In the genomic region with DNA sequence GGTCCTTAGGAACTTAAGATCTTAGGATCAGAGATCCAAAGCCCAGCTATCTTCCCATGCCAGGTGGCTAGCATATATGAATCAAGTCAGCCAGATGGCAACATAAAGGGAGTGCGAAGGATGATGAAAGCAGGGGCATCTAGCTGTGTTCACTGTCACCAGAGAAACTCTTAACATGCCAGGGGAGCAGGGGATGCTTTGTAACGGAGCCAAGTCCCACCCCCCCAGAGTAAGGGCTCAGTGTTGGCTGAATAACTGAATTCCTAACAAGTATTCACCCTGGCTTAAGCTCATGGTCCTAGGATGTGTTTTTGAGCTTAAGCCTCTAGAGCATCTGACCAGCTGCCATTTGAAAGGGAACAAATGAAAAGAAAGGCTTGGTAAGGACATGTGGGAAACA, we compare ENCODE assay signal across 16 mouse cellular contexts.
A peak's percentile ranks its signal among the peaks of the same experiment; 100 is the strongest.
DNase-seq lines count a peak whose midpoint lies in the region; ATAC-seq lines count a peak whose summit lies in the region.
"Had no signal": no experiment of that assay in that cellular context is flagged by ENCODE, and none has a peak within 500 bp of the region (broad histone marks: within the 10 kb centered on the region; RNA-seq: fewer than 3 reads in every experiment).

No protein-coding gene starts in this region.

- no peak overlapping the region for H3K4me2 ChIP-seq in hindbrain, embryonic 13.5 days
- H3K4me2 ChIP-seq in forebrain, embryonic 13.5 days: no peak overlapping the region
- H3K4me2 ChIP-seq in hindbrain, embryonic 15.5 days: no peak overlapping the region
- H3K4me2 ChIP-seq in midbrain, embryonic 15.5 days: no peak overlapping the region
- H3K4me2 ChIP-seq: kidney, embryonic 15.5 days; liver, embryonic 11.5 days had no signal

- H3K27me3 ChIP-seq in hindbrain, embryonic 13.5 days: no peaks in the 10 kb centered on the region
- no peaks in the 10 kb centered on the region for H3K27me3 ChIP-seq in hindbrain, embryonic 10.5 days (ENCODE audit: insufficient read depth, poor library complexity, severe bottlenecking)
- H3K27me3 ChIP-seq in forebrain, embryonic 13.5 days: no peaks in the 10 kb centered on the region
- no peaks in the 10 kb centered on the region for H3K27me3 ChIP-seq in hindbrain, embryonic 15.5 days
- no peaks in the 10 kb centered on the region for H3K27me3 ChIP-seq in midbrain, embryonic 15.5 days (replicated peaks)
- H3K27me3 ChIP-seq: kidney, embryonic 15.5 days had no signal

- WGBS in hindbrain, embryonic 13.5 days: 59% methylated on average over 2 of the region's 2 CpGs
- 65% methylated on average over 2 of the region's 2 CpGs for WGBS in hindbrain, embryonic 10.5 days
- WGBS in forebrain, embryonic 13.5 days: 19% methylated on average over 2 of the region's 2 CpGs
- 26% methylated on average over 2 of the region's 2 CpGs for WGBS in hindbrain, embryonic 15.5 days
- WGBS in midbrain, embryonic 15.5 days: 25% methylated on average over 2 of the region's 2 CpGs

- no peaks in the 10 kb centered on the region for H3K36me3 ChIP-seq in hindbrain, embryonic 13.5 days
- no peaks in the 10 kb centered on the region for H3K36me3 ChIP-seq in hindbrain, embryonic 10.5 days
- no peaks in the 10 kb centered on the region for H3K36me3 ChIP-seq in forebrain, embryonic 13.5 days (ENCODE audit: poor library complexity, severe bottlenecking)
- no peaks in the 10 kb centered on the region for H3K36me3 ChIP-seq in hindbrain, embryonic 15.5 days
- H3K36me3 ChIP-seq in midbrain, embryonic 15.5 days (replicated peaks): no peaks in the 10 kb centered on the region
- H3K36me3 ChIP-seq: kidney, embryonic 15.5 days; limb, embryonic 10.5 days had no signal

- DNase-seq in hindbrain, embryonic 10.5 days (ENCODE audit: low spot score): no peak
- DNase-seq in B cell, adult 2 months: no peak
- DNase-seq in urinary bladder, postnatal 25 days (ENCODE audit: low spot score): no peak
- no peak for DNase-seq in urinary bladder, postnatal 36 days (ENCODE audit: low spot score in 2 of 2)
- DNase-seq: cerebellum, adult 9-11 months; gastrocnemius, postnatal 14 days; lung, adult 2 months; lung, postnatal 4 days; right cerebral cortex, adult 18-20 months had no signal

- no peak overlapping the region for H3K27ac ChIP-seq in hindbrain, embryonic 13.5 days
- no peak overlapping the region for H3K27ac ChIP-seq in hindbrain, embryonic 10.5 days
- peak overlapping the region; percentile 37; the same call in 1 of the 2 replicates for H3K27ac ChIP-seq in forebrain, embryonic 13.5 days
- H3K27ac ChIP-seq in hindbrain, embryonic 15.5 days (replicated peaks): no peak overlapping the region
- H3K27ac ChIP-seq in midbrain, embryonic 15.5 days: no peak overlapping the region
- H3K27ac ChIP-seq: kidney, embryonic 15.5 days; limb, embryonic 10.5 days had no signal

- no peak overlapping the region for H3K9ac ChIP-seq in hindbrain, embryonic 13.5 days
- no peak overlapping the region for H3K9ac ChIP-seq in forebrain, embryonic 13.5 days
- no peak overlapping the region for H3K9ac ChIP-seq in hindbrain, embryonic 15.5 days
- H3K9ac ChIP-seq in midbrain, embryonic 15.5 days: no peak overlapping the region
- H3K9ac ChIP-seq: kidney, embryonic 15.5 days had no signal

- no peaks in the 10 kb centered on the region for H3K9me3 ChIP-seq in hindbrain, embryonic 13.5 days
- H3K9me3 ChIP-seq in hindbrain, embryonic 10.5 days: no peaks in the 10 kb centered on the region
- H3K9me3 ChIP-seq in forebrain, embryonic 13.5 days (replicated peaks): no peaks in the 10 kb centered on the region
- no peaks in the 10 kb centered on the region for H3K9me3 ChIP-seq in hindbrain, embryonic 15.5 days
- H3K9me3 ChIP-seq in midbrain, embryonic 15.5 days: no peaks in the 10 kb centered on the region
- H3K9me3 ChIP-seq: kidney, embryonic 15.5 days; limb, embryonic 10.5 days had no signal

- H3K4me1 ChIP-seq in hindbrain, embryonic 13.5 days (replicated peaks): peaks cover 11% of the 10 kb centered on the region; the same call in 1 of the 2 replicates
- 0 out of 2 replicates have a peak, but pooled peaks cover 3% of the 10 kb centered on the region for H3K4me1 ChIP-seq in hindbrain, embryonic 10.5 days (replicated peaks)
- H3K4me1 ChIP-seq in forebrain, embryonic 13.5 days: peaks cover 22% of the 10 kb centered on the region
- no peaks in the 10 kb centered on the region for H3K4me1 ChIP-seq in hindbrain, embryonic 15.5 days (replicated peaks)
- H3K4me1 ChIP-seq in midbrain, embryonic 15.5 days: peaks cover 6% of the 10 kb centered on the region; the same call in 1 of the 2 replicates
- H3K4me1 ChIP-seq: kidney, embryonic 15.5 days; limb, embryonic 10.5 days had no signal

- peak; percentile 63 for ATAC-seq in hindbrain, embryonic 13.5 days (ENCODE audit: low FRiP score)
- ATAC-seq in forebrain, embryonic 13.5 days: peak; percentile 92
- peak; percentile 71 for ATAC-seq in hindbrain, embryonic 15.5 days (ENCODE audit: low FRiP score, low read depth)
- ATAC-seq in midbrain, embryonic 15.5 days (replicated peaks): peak; percentile 86

- no peak overlapping the region for H3K4me3 ChIP-seq in hindbrain, embryonic 13.5 days
- H3K4me3 ChIP-seq in hindbrain, embryonic 10.5 days: no peak overlapping the region
- H3K4me3 ChIP-seq in forebrain, embryonic 13.5 days: no peak overlapping the region
- H3K4me3 ChIP-seq in hindbrain, embryonic 15.5 days: no peak overlapping the region
- H3K4me3 ChIP-seq in midbrain, embryonic 15.5 days: no peak overlapping the region
- H3K4me3 ChIP-seq: kidney, embryonic 15.5 days; limb, embryonic 10.5 days had no signal
